Mouse (Mus musculus): Measurements from ENCODE around the gene Cbx5.
"Not testable (repeated sequence)": the region's sequence is repeated elsewhere in the genome, so short reads cannot be mapped to it uniquely, and the experiment has no call there.

Gene Cbx5

GRCm38 (mm10) chr15:103250195-103250740, 10.7 kb upstream of the Cbx5 start:
- DNase-seq (ENCODE audit: low read depth): no peak

DNA sequence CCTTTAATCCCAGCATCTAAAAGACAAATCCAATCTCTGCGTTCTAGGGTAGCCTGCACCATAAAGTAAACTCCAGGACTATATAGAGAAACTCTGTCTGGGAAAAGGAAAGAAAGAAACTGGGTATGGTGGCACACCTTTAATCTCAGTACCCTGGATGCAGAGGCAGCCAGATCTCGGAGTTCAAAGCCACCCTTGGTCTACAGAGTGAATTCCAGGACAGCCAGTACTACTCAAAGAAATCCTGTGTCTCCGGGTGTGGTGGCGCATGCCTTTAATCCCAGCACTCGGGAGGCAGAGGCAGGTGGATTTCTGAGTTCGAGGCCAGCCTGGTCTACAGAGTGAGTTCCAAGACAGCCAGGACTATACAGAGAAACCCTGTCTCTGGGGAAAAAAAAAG, 9.9 kb upstream of the Cbx5 start:
- not testable (repeated sequence) for DNase-seq (ENCODE audit: low read depth)

GRCm38 (mm10) chr15:103248401-103249313, 9.0 kb upstream of the Cbx5 start:
- no peak for DNase-seq (ENCODE audit: low read depth)

DNA sequence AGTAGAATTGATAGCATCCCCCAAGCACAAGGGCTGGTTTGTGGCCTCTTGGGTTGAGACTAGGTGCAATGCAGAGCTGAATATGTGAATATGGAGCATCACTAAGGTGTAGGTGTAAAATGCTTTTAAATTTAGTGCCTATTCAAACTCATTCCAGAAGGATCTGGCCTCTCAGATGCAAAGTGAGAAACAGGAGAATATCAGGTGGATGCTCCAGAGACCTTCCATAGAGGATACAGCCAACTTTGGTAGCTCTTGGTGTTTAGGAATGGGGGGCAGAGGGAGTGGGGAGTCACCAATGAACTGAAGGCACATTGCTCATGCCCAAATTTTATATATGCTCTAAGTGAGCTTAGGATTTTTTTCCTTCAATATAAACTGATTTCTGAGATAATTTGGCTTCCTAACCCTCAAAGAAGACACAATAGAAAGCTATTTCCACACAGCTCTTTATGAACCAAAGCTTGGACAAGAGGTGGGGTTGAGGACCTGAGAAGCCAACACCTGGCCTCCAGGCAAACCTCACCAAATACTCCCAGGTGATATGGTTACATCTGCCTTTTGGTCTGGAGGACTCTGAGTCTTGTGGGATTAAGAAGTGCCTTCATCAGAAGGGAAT, 8.3 kb upstream of the Cbx5 start:
- no peak for DNase-seq (ENCODE audit: low read depth)

DNA sequence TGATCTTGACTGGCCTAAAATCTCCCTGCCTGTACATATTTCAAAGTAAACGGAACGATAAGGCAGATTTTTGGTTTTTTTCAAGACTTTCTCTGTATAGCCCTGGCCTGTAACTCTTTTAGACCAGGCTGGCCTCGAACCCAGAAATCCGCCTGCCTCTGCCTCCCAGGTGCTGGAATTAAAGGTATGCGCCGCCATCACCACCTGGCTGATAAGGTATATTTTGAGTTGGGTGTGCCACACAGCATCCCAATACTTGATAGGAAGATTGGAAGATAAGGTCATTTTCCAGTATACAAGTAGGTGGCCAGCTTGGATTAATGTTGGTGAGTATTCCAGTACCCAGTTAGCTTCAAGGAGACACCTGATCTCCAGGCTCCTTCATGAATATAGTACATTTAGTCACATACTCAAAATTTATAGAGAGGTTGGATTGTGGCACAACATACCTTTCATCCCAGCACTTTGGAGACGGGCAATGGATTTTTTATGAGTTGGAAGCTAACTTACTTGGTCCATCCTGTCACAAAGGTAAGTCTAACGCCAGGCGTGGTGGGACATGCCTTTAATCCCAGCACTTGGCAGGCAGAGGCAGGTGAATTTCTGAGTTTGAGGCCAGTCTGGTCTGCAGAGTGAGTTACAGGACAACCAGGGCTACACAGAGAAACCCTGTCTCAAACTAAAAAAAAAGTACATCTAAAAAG, 7.6 kb upstream of the Cbx5 start:
- no peak for DNase-seq (ENCODE audit: low read depth)

DNA sequence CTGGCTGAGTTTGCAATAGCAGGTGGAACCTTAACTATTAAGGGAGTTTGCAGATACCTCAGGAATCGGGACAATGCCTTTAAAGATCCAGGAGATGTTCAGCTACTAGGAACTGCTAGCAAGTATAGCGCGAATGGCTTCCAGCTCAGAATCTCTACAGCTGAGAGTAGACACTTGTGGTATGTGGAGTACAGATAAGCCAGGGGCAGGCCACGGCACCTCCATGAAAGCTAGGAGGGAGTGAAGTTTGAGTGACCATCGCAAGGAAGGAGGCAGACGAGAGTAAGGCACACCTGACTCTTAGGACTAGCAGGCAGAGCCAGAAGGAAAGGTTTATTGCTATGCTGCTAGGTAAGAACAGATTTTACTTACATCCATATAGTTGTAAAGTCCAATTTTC, 6.0 kb upstream of the Cbx5 start:
- no peak for DNase-seq (ENCODE audit: low read depth)

DNA sequence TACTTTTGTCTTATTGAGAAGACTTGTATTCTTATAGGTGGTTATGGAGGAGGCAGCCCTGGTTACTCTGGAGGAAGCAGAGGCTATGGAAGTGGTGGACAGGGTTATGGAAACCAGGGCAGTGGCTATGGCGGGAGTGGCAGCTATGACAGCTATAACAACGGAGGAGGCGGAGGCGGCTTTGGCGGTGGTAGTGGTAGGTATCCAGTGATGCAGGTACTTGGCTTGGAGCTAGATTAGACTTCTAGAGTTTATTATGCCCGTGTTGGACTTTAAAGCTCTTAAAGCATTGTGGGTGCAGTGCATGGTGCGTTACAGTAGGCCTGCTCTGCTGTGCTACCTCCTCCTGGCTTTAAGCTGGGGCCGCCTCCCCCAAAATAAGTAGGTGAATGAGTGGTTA, 3.3 kb upstream of the Cbx5 start:
- DNase-seq (ENCODE audit: low read depth): no peak

- DNase-seq (ENCODE audit: low read depth): not testable (repeated sequence)
Observed at GRCm38 (mm10) chr15:103241071-103242018, 1.7 kb upstream of the Cbx5 start.

DNA sequence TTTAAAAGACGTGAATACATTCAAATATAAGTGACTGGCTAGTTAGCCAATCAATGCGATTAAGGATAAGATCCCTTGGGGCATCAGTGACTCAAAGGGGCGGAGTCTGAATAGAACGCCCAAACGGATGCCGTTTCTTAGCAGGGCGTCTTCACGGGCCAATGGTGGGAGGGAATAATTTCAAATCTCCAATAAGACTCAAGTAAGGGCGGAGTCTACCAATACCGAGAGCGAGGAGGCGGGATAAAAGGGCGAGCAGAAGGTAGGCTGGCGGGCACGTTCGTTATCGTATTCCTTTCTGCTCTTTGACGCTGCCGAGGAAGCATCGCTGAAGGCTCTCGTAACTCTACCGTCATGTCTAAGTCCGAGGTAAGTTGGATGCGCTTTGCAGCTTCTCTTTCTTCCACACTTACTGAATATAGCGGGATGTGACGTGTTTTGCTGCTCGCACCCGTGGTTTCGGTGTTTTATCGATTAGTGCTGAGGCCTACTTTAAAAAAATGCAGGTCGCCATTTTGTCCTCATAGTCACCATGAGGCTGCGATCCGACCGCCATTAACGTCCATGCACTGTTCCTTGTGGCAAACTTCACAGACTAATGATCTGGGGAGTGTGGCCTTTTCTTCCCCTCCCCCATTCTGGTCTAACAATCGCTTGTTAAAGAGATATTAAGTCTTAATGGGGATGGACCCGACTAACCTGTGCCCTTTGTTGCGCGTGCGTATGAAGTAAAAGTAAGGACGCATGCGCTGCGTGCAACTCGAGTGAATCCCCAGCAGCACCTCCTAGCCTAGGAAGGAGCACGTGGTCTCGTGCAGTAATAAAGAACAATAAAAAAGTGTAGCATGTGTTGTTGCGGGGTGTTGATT, 778 bp upstream of the Cbx5 start, which contains the start of gene Hnrnpa1:
Hnrnpa1 (plus strand) TSS at position 273 of the 869 bp plus-strand sequence.
- DNase-seq (ENCODE audit: low read depth): peak; percentile 98

DNA sequence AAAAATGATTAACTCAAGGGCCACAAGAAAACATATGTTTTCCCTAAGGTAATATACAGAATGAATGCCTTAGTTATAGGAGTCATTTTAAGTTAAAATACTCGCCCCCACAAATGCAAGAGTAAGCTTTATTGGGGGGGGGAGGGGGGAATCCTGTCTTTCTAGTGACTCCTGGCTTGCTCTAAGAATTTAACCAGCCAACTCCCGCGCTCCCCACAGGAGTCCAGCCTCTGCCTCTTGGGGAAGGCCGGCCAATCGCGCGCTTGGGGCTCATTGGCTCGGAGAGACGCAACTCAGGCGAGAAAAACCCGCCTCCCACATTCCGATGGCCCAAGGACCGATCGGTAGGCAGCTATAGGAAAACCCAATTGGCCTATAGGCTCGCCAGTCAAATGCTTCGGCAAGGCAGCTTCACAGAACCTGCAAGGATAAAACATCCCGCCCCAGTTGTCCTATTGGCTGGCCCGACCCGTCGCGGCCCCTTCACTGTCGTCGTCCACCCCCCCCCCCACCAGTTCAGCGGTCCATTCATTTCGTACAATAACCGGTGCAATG, 409 bp downstream of the Cbx5 start:
- DNase-seq (ENCODE audit: low read depth): peak; percentile 97

- DNase-seq (ENCODE audit: low read depth): no peak
Observed at GRCm38 (mm10) chr15:103237295-103237694, 2.3 kb downstream of the Cbx5 start.

DNA sequence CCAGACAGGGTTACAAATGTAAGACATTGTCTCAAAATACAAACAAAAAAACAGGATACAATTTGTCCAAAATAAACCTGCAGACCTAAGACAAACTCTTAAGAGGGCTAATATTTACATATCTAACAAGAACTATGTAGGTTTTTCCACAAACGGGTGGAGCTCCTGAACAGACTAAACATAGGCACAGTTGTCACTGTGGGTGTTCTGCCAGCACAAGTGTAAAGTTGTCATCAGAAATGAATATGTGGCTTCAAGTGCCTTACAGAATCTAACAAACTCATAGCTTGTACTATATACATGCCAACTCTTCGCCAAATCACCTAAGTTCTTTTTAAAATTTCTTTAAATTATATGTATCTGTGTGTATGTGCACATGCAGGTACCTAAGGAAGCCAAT, 6.5 kb downstream of the Cbx5 start:
- DNase-seq (ENCODE audit: low read depth): no peak

DNA sequence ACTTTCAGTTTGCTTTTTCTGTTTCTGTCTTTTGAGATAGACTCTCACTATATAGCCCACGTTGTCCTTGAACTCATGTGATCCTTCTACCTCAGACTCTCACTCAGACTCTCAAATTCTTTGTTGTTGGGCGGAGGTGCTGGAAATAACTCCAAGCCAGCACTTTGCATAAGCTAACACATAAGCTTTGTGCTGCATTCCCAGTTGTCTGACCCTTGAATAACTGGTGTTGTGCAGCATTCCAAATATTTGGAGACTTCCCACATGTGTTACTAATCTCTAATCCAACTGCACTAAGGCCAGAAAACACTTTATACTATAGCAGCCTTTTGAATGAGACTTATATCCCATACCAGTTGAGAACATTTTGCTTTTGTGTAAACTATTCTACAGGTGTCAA, 10.7 kb downstream of the Cbx5 start:
- DNase-seq (ENCODE audit: low read depth): no peak

GRCm38 (mm10) chr15:103227572-103227971, 12.0 kb downstream of the Cbx5 start:
- DNase-seq (ENCODE audit: low read depth): no peak

DNA sequence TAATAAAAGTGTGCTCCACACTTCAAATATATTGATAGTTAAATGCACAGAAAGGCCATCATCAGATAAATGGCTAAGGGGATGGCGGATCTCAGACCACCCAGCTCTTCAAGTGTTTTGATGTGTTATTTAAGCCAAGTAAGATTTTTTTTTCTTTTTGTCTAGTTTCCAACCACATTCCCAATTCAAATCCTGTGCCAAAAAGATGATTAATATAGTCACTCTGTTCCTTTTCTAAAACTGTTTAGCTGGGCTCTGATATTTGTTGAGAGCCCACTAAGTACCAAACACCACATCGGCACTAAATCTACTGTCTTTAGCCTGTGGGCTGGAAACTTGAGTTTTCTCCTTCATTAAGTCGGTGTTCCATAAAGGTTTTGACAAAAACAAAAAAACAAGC, 12.6 kb downstream of the Cbx5 start:
- DNase-seq (ENCODE audit: low read depth): no peak

DNA sequence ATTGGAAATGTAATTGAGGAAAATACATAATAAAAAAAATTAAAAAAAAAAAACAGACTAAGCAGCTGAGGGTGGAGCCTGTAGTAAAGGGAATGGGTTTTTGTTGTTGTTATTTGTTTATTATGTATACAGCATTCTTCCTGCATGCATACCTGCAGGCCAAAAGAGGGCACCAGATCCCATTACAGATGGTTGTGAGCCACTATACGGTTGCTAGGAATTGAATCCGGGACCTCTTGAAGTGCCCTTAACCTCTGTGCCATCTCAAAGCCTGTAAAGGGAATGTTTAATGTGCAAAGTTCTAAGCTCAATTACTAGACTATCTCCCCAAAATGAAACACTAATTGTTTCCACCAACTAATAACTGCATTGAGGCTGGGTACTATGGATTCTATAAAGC, 15.5 kb downstream of the Cbx5 start:
- DNase-seq (ENCODE audit: low read depth): no peak

DNA sequence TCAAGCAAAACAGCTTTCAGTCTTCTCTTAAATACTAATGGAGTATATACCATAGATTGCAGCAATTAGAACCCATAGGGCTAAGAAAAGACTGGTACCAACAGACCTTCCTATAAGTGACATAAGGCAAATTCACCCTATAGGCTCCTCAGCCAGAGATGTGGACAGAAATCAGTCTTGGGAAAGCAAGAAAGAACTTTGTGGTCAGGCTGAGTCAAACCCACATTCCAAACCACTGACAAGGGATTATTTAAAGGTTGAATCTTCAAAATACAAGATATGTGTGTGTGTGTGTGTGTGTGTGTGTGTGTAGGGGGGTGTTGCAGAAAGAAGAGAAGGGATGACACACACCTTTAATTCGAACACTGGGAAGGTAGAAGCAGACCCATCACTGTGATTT, 18.2 kb downstream of the Cbx5 start:
- no peak for DNase-seq (ENCODE audit: low read depth)

GRCm38 (mm10) chr15:103220785-103221184, 18.8 kb downstream of the Cbx5 start:
- no peak for DNase-seq (ENCODE audit: low read depth)

- DNase-seq (ENCODE audit: low read depth): no peak
Observed at GRCm38 (mm10) chr15:103216052-103216451, 23.6 kb downstream of the Cbx5 start.

Data from c-Kit-positive CD71-positive TER-119-negative erythroid progenitor cells, embryonic 14.5 days (primary cell).